Mouse (Mus musculus): ENCODE measurements around the gene Olfr1174-ps. TPM values are rescaled to one million over a fixed set of nuclear protein-coding genes. Genes with fewer than 3 reads are reported as not detected.

The Olfr1174-ps gene
- not detected for polyA plus RNA-seq (2012; fragmentation: generic; extraction: Trizol)

- Histone ChIP-seq H3K27me3 (ENCODE audit: control insufficient read depth, insufficient read depth, insufficient read length) (no peaks in the 10 kb centered on the region), H3K79me2 (ENCODE audit: control insufficient read depth, insufficient read depth) (no peaks in the 10 kb centered on the region), H3K4me3 (no peak within 1 kb of the TSS), H3K4me2 (ENCODE audit: low read depth) (no peak within 1 kb of the TSS), H3ac (ENCODE audit: control insufficient read depth, insufficient read length) (no peak within 1 kb of the TSS), H3K36me3 (ENCODE audit: control insufficient read depth, insufficient read depth) (no peaks in the 10 kb centered on the region)
- TF ChIP-seq MAX (IDR thresholded peaks at IDR 0.05; ENCODE audit: low read depth) (no peak), POLR2AphosphoS2 (IDR thresholded peaks at IDR 0.05; ENCODE audit: insufficient read length, low read depth) (no peak), REST (IDR thresholded peaks at IDR 0.05; ENCODE audit: insufficient read depth, insufficient read length) (no peak), SRF (IDR thresholded peaks at IDR 0.05; ENCODE audit: control insufficient read depth, insufficient read length, low read depth) (no peak), TCF3 (IDR thresholded peaks at IDR 0.05; ENCODE audit: insufficient read length, low read depth) (no peak), MYOG (IDR thresholded peaks at IDR 0.05; ENCODE audit: control insufficient read depth in 1 of 3, insufficient read depth in 1 of 3, insufficient read length in 2 of 3, low read depth in 2 of 3) (no peak)
Measured at GRCm38 (mm10) chr2:88315035-88315434, at the start of gene Olfr1174-ps. Olfr1174-ps (minus strand) TSS chr2:88315135.

GRCm38 (mm10) chr2:88356304-88356703, 41.4 kb upstream of the Olfr1174-ps start:
- no peak overlapping the region for H3K4me2 ChIP-seq (ENCODE audit: low read depth)
- no peaks in the 10 kb centered on the region for H3K27me3 ChIP-seq (ENCODE audit: control insufficient read depth, insufficient read depth, insufficient read length)
- no peaks in the 10 kb centered on the region for H3K79me2 ChIP-seq (ENCODE audit: control insufficient read depth, insufficient read depth)
- no peak overlapping the region for H3K4me3 ChIP-seq
- no peaks in the 10 kb centered on the region for H3K36me3 ChIP-seq (ENCODE audit: control insufficient read depth, insufficient read depth)
- no peak for TF ChIP-seq USF1 (IDR thresholded peaks at IDR 0.05; ENCODE audit: low read depth)
- no peak for TF ChIP-seq MAX (IDR thresholded peaks at IDR 0.05; ENCODE audit: low read depth)
- TF ChIP-seq POLR2AphosphoS2 (IDR thresholded peaks at IDR 0.05; ENCODE audit: insufficient read length, low read depth): no peak
- TF ChIP-seq MYOD1 (IDR thresholded peaks at IDR 0.05; ENCODE audit: control insufficient read depth in 1 of 3, insufficient read length in 2 of 3, low read depth in 2 of 3): no peak
- no peak for TF ChIP-seq REST (IDR thresholded peaks at IDR 0.05; ENCODE audit: insufficient read depth, insufficient read length)
- TF ChIP-seq TCF3 (IDR thresholded peaks at IDR 0.05; ENCODE audit: insufficient read length, low read depth): no peak
- TF ChIP-seq SRF (IDR thresholded peaks at IDR 0.05; ENCODE audit: control insufficient read depth, insufficient read length, low read depth): no peak
- no peak for TF ChIP-seq CEBPB (IDR thresholded peaks at IDR 0.05; ENCODE audit: insufficient read depth, poor library complexity, severe bottlenecking)
- no peak for TF ChIP-seq POLR2A (IDR thresholded peaks at IDR 0.05; ENCODE audit: insufficient read length, low read depth)
- no peak for TF ChIP-seq TCF12 (IDR thresholded peaks at IDR 0.05; ENCODE audit: insufficient read depth, poor library complexity, severe bottlenecking)
- TF ChIP-seq MYOG (IDR thresholded peaks at IDR 0.05; ENCODE audit: control insufficient read depth in 1 of 3, insufficient read depth in 1 of 3, insufficient read length in 2 of 3, low read depth in 2 of 3): no peak
- no peak for TF ChIP-seq E2F4 (IDR thresholded peaks at IDR 0.05; ENCODE audit: insufficient read depth)
- no peak overlapping the region for H3ac ChIP-seq (ENCODE audit: control insufficient read depth, insufficient read length)

GRCm38 (mm10) chr2:88346392-88346791, 31.5 kb upstream of the Olfr1174-ps start, which contains the start of gene Olfr1177-ps:
Olfr1177-ps (minus strand) TSS chr2:88346492.
- H3K36me3 ChIP-seq (ENCODE audit: control insufficient read depth, insufficient read depth): no peaks in the 10 kb centered on the region
- TF ChIP-seq REST (IDR thresholded peaks at IDR 0.05; ENCODE audit: insufficient read depth, insufficient read length): no peak
- TF ChIP-seq TCF3 (IDR thresholded peaks at IDR 0.05; ENCODE audit: insufficient read length, low read depth): no peak
- no peak for TF ChIP-seq SRF (IDR thresholded peaks at IDR 0.05; ENCODE audit: control insufficient read depth, insufficient read length, low read depth)
- H3ac ChIP-seq (ENCODE audit: control insufficient read depth, insufficient read length): no peak within 1 kb of the TSS
- H3K27me3 ChIP-seq (ENCODE audit: control insufficient read depth, insufficient read depth, insufficient read length): no peaks in the 10 kb centered on the region
- H3K4me3 ChIP-seq: no peak within 1 kb of the TSS
- no peaks in the 10 kb centered on the region for H3K79me2 ChIP-seq (ENCODE audit: control insufficient read depth, insufficient read depth)
- no peak within 1 kb of the TSS for H3K4me2 ChIP-seq (ENCODE audit: low read depth)

- H3K36me3 ChIP-seq (ENCODE audit: control insufficient read depth, insufficient read depth): no peaks in the 10 kb centered on the region
- H3K4me3 ChIP-seq: no peak within 1 kb of the TSS
- H3K4me2 ChIP-seq (ENCODE audit: low read depth): no peak within 1 kb of the TSS
- no peaks in the 10 kb centered on the region for H3K27me3 ChIP-seq (ENCODE audit: control insufficient read depth, insufficient read depth, insufficient read length)
- no peak within 1 kb of the TSS for H3ac ChIP-seq (ENCODE audit: control insufficient read depth, insufficient read length)
- H3K79me2 ChIP-seq (ENCODE audit: control insufficient read depth, insufficient read depth): no peaks in the 10 kb centered on the region
- TF ChIP-seq SRF (IDR thresholded peaks at IDR 0.05; ENCODE audit: control insufficient read depth, insufficient read length, low read depth): no peak
- TF ChIP-seq POLR2AphosphoS2 (IDR thresholded peaks at IDR 0.05; ENCODE audit: insufficient read length, low read depth): no peak
- no peak for TF ChIP-seq MYOG (IDR thresholded peaks at IDR 0.05; ENCODE audit: control insufficient read depth in 1 of 3, insufficient read depth in 1 of 3, insufficient read length in 2 of 3, low read depth in 2 of 3)
- TF ChIP-seq MAX (IDR thresholded peaks at IDR 0.05; ENCODE audit: low read depth): no peak
- TF ChIP-seq E2F4 (IDR thresholded peaks at IDR 0.05; ENCODE audit: insufficient read depth): no peak
- no peak for TF ChIP-seq USF1 (IDR thresholded peaks at IDR 0.05; ENCODE audit: low read depth)
- TF ChIP-seq MYOD1 (IDR thresholded peaks at IDR 0.05; ENCODE audit: control insufficient read depth in 1 of 3, insufficient read length in 2 of 3, low read depth in 2 of 3): no peak
- no peak for TF ChIP-seq TCF3 (IDR thresholded peaks at IDR 0.05; ENCODE audit: insufficient read length, low read depth)
- TF ChIP-seq TCF12 (IDR thresholded peaks at IDR 0.05; ENCODE audit: insufficient read depth, poor library complexity, severe bottlenecking): no peak
- no peak for TF ChIP-seq REST (IDR thresholded peaks at IDR 0.05; ENCODE audit: insufficient read depth, insufficient read length)
- no peak for TF ChIP-seq CEBPB (IDR thresholded peaks at IDR 0.05; ENCODE audit: insufficient read depth, poor library complexity, severe bottlenecking)
- TF ChIP-seq POLR2A (IDR thresholded peaks at IDR 0.05; ENCODE audit: insufficient read length, low read depth): no peak
Measured at GRCm38 (mm10) chr2:88336421-88336820, 21.5 kb upstream of the Olfr1174-ps start, which contains the start of gene Olfr1176. Olfr1176 (plus strand) TSS chr2:88336721.

DNA sequence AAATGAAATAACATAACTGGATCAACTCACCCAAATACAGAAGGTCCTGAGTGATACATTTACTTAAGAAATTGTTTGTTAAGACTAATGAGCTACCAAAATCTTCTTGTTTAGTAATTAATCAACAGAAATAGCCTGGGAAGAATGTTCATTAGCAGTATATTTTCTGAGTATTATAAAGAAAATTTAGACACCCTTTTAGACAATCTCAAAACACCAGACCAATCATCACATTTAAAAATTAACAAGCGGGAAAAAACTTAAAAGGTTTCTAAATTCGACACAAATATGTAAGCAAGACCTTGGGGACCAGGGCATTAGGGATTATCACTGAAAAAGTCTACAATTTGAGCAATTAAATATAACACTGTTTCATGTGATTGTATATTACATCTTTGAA, 12.2 kb upstream of the Olfr1174-ps start, which contains the start of gene Olfr1175-ps:
Gene Olfr1175-ps (minus strand): TSS at position 101 of the 400 bp plus-strand sequence.
- Histone ChIP-seq H3ac (ENCODE audit: control insufficient read depth, insufficient read length) (no peak within 1 kb of the TSS), H3K4me2 (ENCODE audit: low read depth) (no peak within 1 kb of the TSS), H3K36me3 (ENCODE audit: control insufficient read depth, insufficient read depth) (no peaks in the 10 kb centered on the region)

More for the DNA sequence above, 12.2 kb upstream of the Olfr1174-ps start, which contains the start of gene Olfr1175-ps:
- Histone ChIP-seq H3K79me2 (ENCODE audit: control insufficient read depth, insufficient read depth) (no peaks in the 10 kb centered on the region), H3K4me3 (no peak within 1 kb of the TSS), H3K27me3 (ENCODE audit: control insufficient read depth, insufficient read depth, insufficient read length) (no peaks in the 10 kb centered on the region)
- TF ChIP-seq POLR2A (IDR thresholded peaks at IDR 0.05; ENCODE audit: insufficient read length, low read depth) (no peak), TCF12 (IDR thresholded peaks at IDR 0.05; ENCODE audit: insufficient read depth, poor library complexity, severe bottlenecking) (no peak), MYOD1 (IDR thresholded peaks at IDR 0.05; ENCODE audit: control insufficient read depth in 1 of 3, insufficient read length in 2 of 3, low read depth in 2 of 3) (no peak), MAX (IDR thresholded peaks at IDR 0.05; ENCODE audit: low read depth) (no peak), CEBPB (IDR thresholded peaks at IDR 0.05; ENCODE audit: insufficient read depth, poor library complexity, severe bottlenecking) (no peak), USF1 (IDR thresholded peaks at IDR 0.05; ENCODE audit: low read depth) (no peak), MYOG (IDR thresholded peaks at IDR 0.05; ENCODE audit: control insufficient read depth in 1 of 3, insufficient read depth in 1 of 3, insufficient read length in 2 of 3, low read depth in 2 of 3) (no peak), REST (IDR thresholded peaks at IDR 0.05; ENCODE audit: insufficient read depth, insufficient read length) (no peak), SRF (IDR thresholded peaks at IDR 0.05; ENCODE audit: control insufficient read depth, insufficient read length, low read depth) (no peak), POLR2AphosphoS2 (IDR thresholded peaks at IDR 0.05; ENCODE audit: insufficient read length, low read depth) (no peak)
